In the genomic region with DNA sequence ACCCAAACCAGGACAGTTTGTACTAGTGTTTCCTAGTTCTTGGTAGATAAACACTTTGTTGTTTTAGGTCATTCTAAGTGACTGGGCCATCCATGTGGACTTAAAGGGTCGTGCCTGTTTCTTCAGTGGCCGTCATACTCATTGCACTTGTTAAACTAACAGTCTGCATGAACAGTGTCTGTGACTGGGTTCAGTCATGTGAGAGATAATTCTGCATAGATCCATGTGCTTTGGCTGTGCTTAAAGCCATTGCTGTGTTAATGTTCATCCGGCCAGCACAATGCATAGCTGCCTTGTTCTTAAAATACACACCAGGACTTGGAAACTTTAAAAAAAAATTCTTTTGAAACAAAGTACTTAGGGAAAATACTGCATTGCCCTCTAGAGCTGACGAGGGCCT, we compare ENCODE assay signal across 26 mouse cellular contexts.
A peak's percentile ranks its signal among the peaks of the same experiment; 100 is the strongest.
DNase-seq lines count a peak whose midpoint lies in the region; ATAC-seq lines count a peak whose summit lies in the region.
"Had no signal": no experiment of that assay in that cellular context is flagged by ENCODE, and none has a peak within 500 bp of the region (broad histone marks: within the 10 kb centered on the region; RNA-seq: fewer than 3 reads in every experiment).

No protein-coding gene starts in this region.

- H3K9ac ChIP-seq in forebrain, embryonic 11.5 days (ENCODE audit: low read length): no peak overlapping the region
- H3K9ac ChIP-seq in heart, embryonic 13.5 days: no peak overlapping the region
- H3K9ac ChIP-seq in heart, embryonic 11.5 days (ENCODE audit: low read depth, low read length): no peak overlapping the region
- H3K9ac ChIP-seq in embryonic facial prominence, embryonic 14.5 days (ENCODE audit: low read depth, low read length): no peak overlapping the region
- no peak overlapping the region for H3K9ac ChIP-seq in midbrain, embryonic 16.5 days (ENCODE audit: low read depth, low read length)
- H3K9ac ChIP-seq: intestine, embryonic 15.5 days; liver, embryonic 12.5 days; liver, postnatal 0 days had no signal

- peaks cover 3% of the 10 kb centered on the region; the same call in 1 of the 2 replicates for H3K4me1 ChIP-seq in forebrain, embryonic 11.5 days (replicated peaks; ENCODE audit: control insufficient read depth, insufficient read depth, low read length)
- peaks cover 25% of the 10 kb centered on the region for H3K4me1 ChIP-seq in forebrain, embryonic 10.5 days
- H3K4me1 ChIP-seq in heart, embryonic 13.5 days: peaks cover 39% of the 10 kb centered on the region
- H3K4me1 ChIP-seq in heart, embryonic 11.5 days (ENCODE audit: control insufficient read depth, insufficient read depth, low read length): peaks cover 22% of the 10 kb centered on the region
- no peaks in the 10 kb centered on the region for H3K4me1 ChIP-seq in embryonic facial prominence, embryonic 14.5 days (ENCODE audit: control insufficient read depth, insufficient read depth, low read length)
- no peaks in the 10 kb centered on the region for H3K4me1 ChIP-seq in midbrain, embryonic 16.5 days (ENCODE audit: control insufficient read depth, insufficient read depth, low read length)
- H3K4me1 ChIP-seq: intestine, embryonic 15.5 days; liver, embryonic 12.5 days had no signal

- no peak overlapping the region for H3K27ac ChIP-seq in forebrain, embryonic 11.5 days (ENCODE audit: low read depth, low read length)
- H3K27ac ChIP-seq in forebrain, embryonic 10.5 days: no peak overlapping the region
- peak overlapping the region; percentile 42; the same call in 1 of the 2 replicates for H3K27ac ChIP-seq in heart, embryonic 13.5 days (replicated peaks)
- H3K27ac ChIP-seq in heart, embryonic 11.5 days (ENCODE audit: low read depth, low read length): no peak overlapping the region
- H3K27ac ChIP-seq in embryonic facial prominence, embryonic 14.5 days (replicated peaks; ENCODE audit: low read depth, low read length): no peak overlapping the region
- no peak overlapping the region for H3K27ac ChIP-seq in midbrain, embryonic 16.5 days (ENCODE audit: low read length)
- H3K27ac ChIP-seq: hindbrain, embryonic 10.5 days; hindbrain, postnatal 0 days; intestine, embryonic 15.5 days; kidney, postnatal 0 days; liver, embryonic 12.5 days had no signal

- peak; percentile 86 for ATAC-seq in forebrain, embryonic 11.5 days (replicated peaks; ENCODE audit: low FRiP score)
- no peak for ATAC-seq in heart, embryonic 13.5 days (ENCODE audit: extremely low read depth, insufficient number of reproducible peaks, low FRiP score, low TSS enrichment)
- ATAC-seq in heart, embryonic 11.5 days (replicated peaks; ENCODE audit: insufficient number of reproducible peaks, low FRiP score, low TSS enrichment): no peak
- ATAC-seq in embryonic facial prominence, embryonic 14.5 days (ENCODE audit: low read depth): no peak
- ATAC-seq in midbrain, embryonic 16.5 days: no peak
- ATAC-seq: hindbrain, postnatal 0 days; intestine, embryonic 15.5 days; liver, embryonic 12.5 days; liver, postnatal 0 days; Patski had no signal

- H3K4me3 ChIP-seq in forebrain, embryonic 11.5 days (ENCODE audit: low read depth, low read length): no peak overlapping the region
- no peak overlapping the region for H3K4me3 ChIP-seq in forebrain, embryonic 10.5 days
- no peak overlapping the region for H3K4me3 ChIP-seq in heart, embryonic 13.5 days
- no peak overlapping the region for H3K4me3 ChIP-seq in heart, embryonic 11.5 days (ENCODE audit: low read depth, low read length)
- H3K4me3 ChIP-seq in embryonic facial prominence, embryonic 14.5 days (ENCODE audit: low read depth, low read length): no peak overlapping the region
- H3K4me3 ChIP-seq in midbrain, embryonic 16.5 days (ENCODE audit: low read depth, low read length): no peak overlapping the region
- H3K4me3 ChIP-seq: hindbrain, embryonic 10.5 days; intestine, embryonic 15.5 days; liver, embryonic 12.5 days had no signal

- WGBS in forebrain, embryonic 11.5 days: 21% methylated on average over 4 of the region's 4 CpGs
- 31% methylated on average over 4 of the region's 4 CpGs for WGBS in forebrain, embryonic 10.5 days
- WGBS in heart, embryonic 13.5 days: 40% methylated on average over 4 of the region's 4 CpGs
- WGBS in heart, embryonic 11.5 days (ENCODE audit: insufficient replicate concordance): 66% methylated on average over 4 of the region's 4 CpGs
- 73% methylated on average over 4 of the region's 4 CpGs for WGBS in embryonic facial prominence, embryonic 14.5 days
- WGBS in midbrain, embryonic 16.5 days: 47% methylated on average over 4 of the region's 4 CpGs

- no peaks in the 10 kb centered on the region for H3K27me3 ChIP-seq in forebrain, embryonic 11.5 days (ENCODE audit: control insufficient read depth, insufficient read depth, low read length)
- H3K27me3 ChIP-seq in forebrain, embryonic 10.5 days (ENCODE audit: poor library complexity, severe bottlenecking): peaks cover 33% of the 10 kb centered on the region
- H3K27me3 ChIP-seq in heart, embryonic 13.5 days (replicated peaks): no peaks in the 10 kb centered on the region
- H3K27me3 ChIP-seq in heart, embryonic 11.5 days (ENCODE audit: control insufficient read depth, insufficient read depth, low read length): no peaks in the 10 kb centered on the region
- H3K27me3 ChIP-seq in embryonic facial prominence, embryonic 14.5 days (replicated peaks; ENCODE audit: control insufficient read depth, insufficient read depth, low read length): no peaks in the 10 kb centered on the region
- H3K27me3 ChIP-seq in midbrain, embryonic 16.5 days (ENCODE audit: control insufficient read depth, insufficient read depth, low read depth, low read length): no peaks in the 10 kb centered on the region
- H3K27me3 ChIP-seq: intestine, embryonic 15.5 days; liver, embryonic 12.5 days; Patski had no signal

- DNase-seq in forebrain, embryonic 11.5 days (ENCODE audit: low spot score): no peak
- no peak for DNase-seq in forebrain, embryonic 10.5 days (ENCODE audit: extremely low spot score, low spot score)
- peak; percentile 15 for DNase-seq in embryonic facial prominence, embryonic 14.5 days (ENCODE audit: low spot score)
- DNase-seq in layer of hippocampus, adult 8-10 months (ENCODE audit: low spot score in 2 of 2): no peak
- DNase-seq: adrenal gland, postnatal 10 days; cerebellum, adult 11 months; cerebellum, adult 9-11 months; heart, postnatal 10 days; kidney, adult 2 months; kidney, postnatal 4 days; layer of hippocampus, postnatal 36 days; left cerebral cortex, postnatal 4 days; liver, postnatal 0 days; lung, postnatal 36 days; thymus, adult 2 months; thymus, postnatal 36 days had no signal

- no peaks in the 10 kb centered on the region for H3K9me3 ChIP-seq in forebrain, embryonic 11.5 days (ENCODE audit: control insufficient read depth, low read length)
- no peaks in the 10 kb centered on the region for H3K9me3 ChIP-seq in forebrain, embryonic 10.5 days
- H3K9me3 ChIP-seq in heart, embryonic 13.5 days: no peaks in the 10 kb centered on the region
- H3K9me3 ChIP-seq in heart, embryonic 11.5 days (replicated peaks; ENCODE audit: control insufficient read depth, low read length): no peaks in the 10 kb centered on the region
- no peaks in the 10 kb centered on the region for H3K9me3 ChIP-seq in embryonic facial prominence, embryonic 14.5 days (ENCODE audit: control insufficient read depth, low read length)
- no peaks in the 10 kb centered on the region for H3K9me3 ChIP-seq in midbrain, embryonic 16.5 days (replicated peaks; ENCODE audit: control insufficient read depth, low read length, poor library complexity, severe bottlenecking)
- H3K9me3 ChIP-seq: hindbrain, embryonic 10.5 days; intestine, embryonic 15.5 days; liver, embryonic 12.5 days had no signal

- H3K4me2 ChIP-seq in forebrain, embryonic 11.5 days (ENCODE audit: low read depth, low read length, severe bottlenecking): no peak overlapping the region
- H3K4me2 ChIP-seq in heart, embryonic 13.5 days: no peak overlapping the region
- no peak overlapping the region for H3K4me2 ChIP-seq in heart, embryonic 11.5 days
- no peak overlapping the region for H3K4me2 ChIP-seq in embryonic facial prominence, embryonic 14.5 days (ENCODE audit: low read depth, low read length)
- H3K4me2 ChIP-seq in midbrain, embryonic 16.5 days (ENCODE audit: low read length): no peak overlapping the region
- H3K4me2 ChIP-seq: intestine, embryonic 15.5 days; liver, embryonic 12.5 days; midbrain, embryonic 11.5 days had no signal

- no peaks in the 10 kb centered on the region for H3K36me3 ChIP-seq in forebrain, embryonic 11.5 days (ENCODE audit: control insufficient read depth, insufficient read depth, low read length)
- H3K36me3 ChIP-seq in forebrain, embryonic 10.5 days (replicated peaks): no peaks in the 10 kb centered on the region
- H3K36me3 ChIP-seq in heart, embryonic 13.5 days: no peaks in the 10 kb centered on the region
- no peaks in the 10 kb centered on the region for H3K36me3 ChIP-seq in heart, embryonic 11.5 days (ENCODE audit: control insufficient read depth, insufficient read depth, low read length)
- H3K36me3 ChIP-seq in embryonic facial prominence, embryonic 14.5 days (ENCODE audit: control insufficient read depth, insufficient read depth, low read length): no peaks in the 10 kb centered on the region
- no peaks in the 10 kb centered on the region for H3K36me3 ChIP-seq in midbrain, embryonic 16.5 days (ENCODE audit: control insufficient read depth, insufficient read depth, low read length)
- H3K36me3 ChIP-seq: hindbrain, embryonic 10.5 days; intestine, embryonic 15.5 days; liver, embryonic 12.5 days had no signal
